Mouse (Mus musculus) liver, embryonic 13.5 days (tissue): ENCODE data around the gene Plxna4. TPM values are rescaled to one million over a fixed set of nuclear protein-coding genes. Genes with fewer than 3 reads are reported as not detected.

ENCODE experiments used
- ATAC-seq: fragments of 200-750 bp; cut with Nextera tagmentation; 2 replicates; pipeline ENCODE4 v1.8.0; 2017; ENCODE audit warnings: low read depth, mild to moderate bottlenecking, moderate number of reproducible peaks, moderate library complexity
- DNase-seq: peaks from one replicate; pipeline ENCODE4 v3.0.0; 2022
- H3K27ac ChIP-seq: fragments of 300-500 bp; sonication (generic); 2 replicates; pipeline ENCODE4 v1.5.1; 2015; ENCODE audit warnings: moderate library complexity, mild to moderate bottlenecking, inconsistent platforms
- H3K27me3 ChIP-seq: fragments of 300-500 bp; sonication (generic); 2 replicates; pipeline ENCODE4 v1.6.1; 2015; ENCODE audit warnings: mild to moderate bottlenecking, inconsistent platforms
- H3K36me3 ChIP-seq: fragments of 300-500 bp; sonication (generic); 2 replicates; pipeline ENCODE4 v1.6.1; 2015; ENCODE audit warnings: mild to moderate bottlenecking, inconsistent platforms
- H3K4me1 ChIP-seq: fragments of 300-500 bp; sonication (generic); replicated peaks from 2 replicates; pipeline ENCODE4 v1.6.1; 2015; ENCODE audit warnings: inconsistent platforms
- H3K4me2 ChIP-seq: fragments of 300-500 bp; sonication (generic); 2 replicates; pipeline ENCODE4 v1.6.1; 2015; ENCODE audit warnings: inconsistent platforms, mild to moderate bottlenecking, moderate library complexity
- H3K4me3 ChIP-seq: fragments of 300-500 bp; sonication (generic); replicated peaks from 2 replicates; pipeline ENCODE4 v1.5.1; 2015; ENCODE audit warnings: mild to moderate bottlenecking, inconsistent platforms
- H3K9ac ChIP-seq: fragments of 300-500 bp; sonication (generic); 2 replicates; pipeline ENCODE4 v1.6.1; 2015; ENCODE audit warnings: mild to moderate bottlenecking, inconsistent platforms
- H3K9me3 ChIP-seq: fragments of 300-500 bp; sonication (generic); replicated peaks from 2 replicates; pipeline ENCODE4 v1.6.1; 2016; ENCODE audit warnings: inconsistent platforms
- WGBS: fragments of 180-500 bp; shearing (Covaris S2); methylation state at CpG from one replicate; pipeline ENCODE4 v1.1.7; 2015; ENCODE audit not compliant: insufficient replicate concordance; 5-methylcytosine and 5-hydroxymethylcytosine counted together
- polyA plus RNA-seq: library from polyadenylated mRNA; unstranded; fragments of >200 nt; fragmentation: Nextera tagmentation; extraction: Ambion mirVana; gene quantifications from 2 replicates; pipeline ENCODE4 v1.2.1, GENCODE M21; 2015

Gene Plxna4
- polyA plus RNA-seq, 1 experiment from 2014 or later: 0.24 TPM

- no peak for ATAC-seq
- WGBS: 85% methylated on average over 4 of the region's 4 CpGs
Measured at GRCm38 (mm10) chr6:32475958-32476357, 112.0 kb downstream of the Plxna4 start.

GRCm38 (mm10) chr6:32472062-32472461 lies 115.9 kb downstream of the Plxna4 start:
- H3K4me3 ChIP-seq: no peak overlapping the region
- ATAC-seq (no peak), DNase-seq (no peak)
- 0 out of 2 replicates have a peak, but pooled peaks cover 2% of the 10 kb centered on the region for H3K27me3 ChIP-seq
- no peak overlapping the region for H3K9ac ChIP-seq
- WGBS: 65% methylated on average over 5 of the region's 5 CpGs
- H3K27ac ChIP-seq: no peak overlapping the region
- no peak overlapping the region for H3K4me2 ChIP-seq
- H3K9me3 ChIP-seq: no peaks in the 10 kb centered on the region
- no peaks in the 10 kb centered on the region for H3K36me3 ChIP-seq
- peaks cover 2% of the 10 kb centered on the region; the same call in 1 of the 2 replicates for H3K4me1 ChIP-seq

More at GRCm38 (mm10) chr6:32475958-32476357, 112.0 kb downstream of the Plxna4 start:
- no peak overlapping the region for H3K27ac ChIP-seq
- H3K27me3 ChIP-seq: 0 out of 2 replicates have a peak, but pooled peaks cover 2% of the 10 kb centered on the region
- no peaks in the 10 kb centered on the region for H3K36me3 ChIP-seq
- H3K9me3 ChIP-seq: no peaks in the 10 kb centered on the region
- DNase-seq: no peak
- H3K4me1 ChIP-seq: peaks cover 40% of the 10 kb centered on the region
- H3K4me2 ChIP-seq: no peak overlapping the region
- H3K9ac ChIP-seq: no peak overlapping the region
- no peak overlapping the region for H3K4me3 ChIP-seq

- DNase-seq: no peak
Measured at GRCm38 (mm10) chr6:32471639-32472038, 116.4 kb downstream of the Plxna4 start.

GRCm38 (mm10) chr6:32469196-32469595 lies 118.8 kb downstream of the Plxna4 start:
- DNase-seq (no peak), ATAC-seq (no peak)
- Histone ChIP-seq H3K4me1 (peaks cover 15% of the 10 kb centered on the region), H3K36me3 (no peaks in the 10 kb centered on the region), H3K4me2 (no peak overlapping the region), H3K27me3 (0 out of 2 replicates have a peak, but pooled peaks cover 2% of the 10 kb centered on the region), H3K4me3 (no peak overlapping the region), H3K27ac (no peak overlapping the region), H3K9me3 (no peaks in the 10 kb centered on the region), H3K9ac (no peak overlapping the region)
- 52% methylated on average over 5 of the region's 5 CpGs for WGBS

More at GRCm38 (mm10) chr6:32471639-32472038, 116.4 kb downstream of the Plxna4 start:
- 0 out of 2 replicates have a peak, but pooled peaks cover 2% of the 10 kb centered on the region for H3K27me3 ChIP-seq
- H3K27ac ChIP-seq: no peak overlapping the region
- no peak overlapping the region for H3K4me2 ChIP-seq
- H3K36me3 ChIP-seq: no peaks in the 10 kb centered on the region
- 77% methylated on average over 3 of the region's 3 CpGs for WGBS
- no peaks in the 10 kb centered on the region for H3K4me1 ChIP-seq
- H3K9me3 ChIP-seq: no peaks in the 10 kb centered on the region
- no peak overlapping the region for H3K9ac ChIP-seq
- H3K4me3 ChIP-seq: no peak overlapping the region
- ATAC-seq: no peak

- H3K36me3 ChIP-seq: no peaks in the 10 kb centered on the region
- peaks cover 17% of the 10 kb centered on the region for H3K27me3 ChIP-seq
- H3K27ac ChIP-seq: peak overlapping the region; percentile 78
- peak overlapping the region; percentile 53 for H3K4me2 ChIP-seq
- ATAC-seq: peak; percentile 52; the same call in 1 of the 2 replicates
- 0 out of 2 replicates have a peak overlapping the region, but pooled peaks have one; percentile 31 for H3K9ac ChIP-seq
- H3K4me1 ChIP-seq: peaks cover 21% of the 10 kb centered on the region
- DNase-seq: no peak
- no peaks in the 10 kb centered on the region for H3K9me3 ChIP-seq
- H3K4me3 ChIP-seq: no peak overlapping the region
- WGBS: 36% methylated on average over 8 of the region's 8 CpGs
Measured at GRCm38 (mm10) chr6:32465129-32465528, 122.9 kb downstream of the Plxna4 start.

GRCm38 (mm10) chr6:32464637-32465036 lies 123.4 kb downstream of the Plxna4 start:
- Histone ChIP-seq H3K4me1 (peaks cover 21% of the 10 kb centered on the region), H3K9me3 (no peaks in the 10 kb centered on the region), H3K27ac (peak overlapping the region; percentile 78), H3K9ac (peak overlapping the region; percentile 31), H3K27me3 (peaks cover 22% of the 10 kb centered on the region), H3K36me3 (no peaks in the 10 kb centered on the region), H3K4me2 (peak overlapping the region; percentile 53), H3K4me3 (peak overlapping the region; percentile 18; the same call in 1 of the 2 replicates)
- 6% methylated on average over 8 of the region's 8 CpGs for WGBS
- DNase-seq: peak; percentile 58
- ATAC-seq: peak; percentile 98

- Histone ChIP-seq H3K4me1 (peaks cover 21% of the 10 kb centered on the region), H3K27ac (peak overlapping the region; percentile 78), H3K9me3 (no peaks in the 10 kb centered on the region), H3K9ac (peak overlapping the region; percentile 31), H3K36me3 (no peaks in the 10 kb centered on the region), H3K27me3 (peaks cover 23% of the 10 kb centered on the region), H3K4me2 (peak overlapping the region; percentile 53), H3K4me3 (no peak overlapping the region)
- WGBS: 67% methylated on average over 4 of the region's 4 CpGs
- no peak for DNase-seq
- ATAC-seq: no peak
Measured at GRCm38 (mm10) chr6:32464046-32464445, 123.9 kb downstream of the Plxna4 start.

- no peaks in the 10 kb centered on the region for H3K36me3 ChIP-seq
- WGBS: 25% methylated on average over 8 of the region's 8 CpGs
- no peak overlapping the region for H3K4me3 ChIP-seq
- H3K4me2 ChIP-seq: 0 out of 2 replicates have a peak overlapping the region, but pooled peaks have one; percentile 6
- no peaks in the 10 kb centered on the region for H3K9me3 ChIP-seq
- no peak for ATAC-seq
- peaks cover 19% of the 10 kb centered on the region for H3K4me1 ChIP-seq
- H3K27ac ChIP-seq: no peak overlapping the region
- H3K27me3 ChIP-seq: peaks cover 28% of the 10 kb centered on the region
- H3K9ac ChIP-seq: no peak overlapping the region
- no peak for DNase-seq
Measured at GRCm38 (mm10) chr6:32460400-32460799, 127.6 kb downstream of the Plxna4 start.

- DNase-seq: no peak
- Histone ChIP-seq H3K27me3 (peaks cover 21% of the 10 kb centered on the region), H3K4me1 (0 out of 2 replicates have a peak, but pooled peaks cover 3% of the 10 kb centered on the region), H3K9ac (no peak overlapping the region), H3K9me3 (no peaks in the 10 kb centered on the region), H3K4me3 (no peak overlapping the region), H3K27ac (no peak overlapping the region), H3K36me3 (no peaks in the 10 kb centered on the region), H3K4me2 (no peak overlapping the region)
- 57% methylated on average over 3 of the region's 3 CpGs for WGBS
- no peak for ATAC-seq
Measured at GRCm38 (mm10) chr6:32456641-32457040, 131.4 kb downstream of the Plxna4 start.

- no peak for DNase-seq
- H3K9me3 ChIP-seq: no peaks in the 10 kb centered on the region
Measured at GRCm38 (mm10) chr6:32451851-32452250, 136.1 kb downstream of the Plxna4 start.

GRCm38 (mm10) chr6:32449237-32449963 lies 138.6 kb downstream of the Plxna4 start:
- WGBS: 59% methylated on average over 8 of the region's 8 CpGs
- no peaks in the 10 kb centered on the region for H3K9me3 ChIP-seq
- H3K27ac ChIP-seq: no peak overlapping the region
- H3K4me2 ChIP-seq: no peak overlapping the region
- no peak overlapping the region for H3K4me3 ChIP-seq
- H3K36me3 ChIP-seq: no peaks in the 10 kb centered on the region
- H3K9ac ChIP-seq: no peak overlapping the region
- H3K4me1 ChIP-seq: no peaks in the 10 kb centered on the region
- H3K27me3 ChIP-seq: no peaks in the 10 kb centered on the region; the same call in 1 of the 2 replicates
- no peak for DNase-seq
- no peak for ATAC-seq

More at GRCm38 (mm10) chr6:32451851-32452250, 136.1 kb downstream of the Plxna4 start:
- Histone ChIP-seq H3K27me3 (no peaks in the 10 kb centered on the region; the same call in 1 of the 2 replicates), H3K36me3 (no peaks in the 10 kb centered on the region), H3K4me3 (no peak overlapping the region), H3K4me2 (no peak overlapping the region), H3K4me1 (no peaks in the 10 kb centered on the region), H3K27ac (no peak overlapping the region), H3K9ac (no peak overlapping the region)
- ATAC-seq: no peak
